Mouse (Mus musculus) MEL (cell line): Measurements from ENCODE around the gene Atp5g1. TPM values are rescaled to one million over a fixed set of nuclear protein-coding genes. Genes with fewer than 3 reads are reported as not detected.
"Not testable (repeated sequence)": the region's sequence is repeated elsewhere in the genome, so short reads cannot be mapped to it uniquely, and the experiment has no call there.

Experiments
- DNase-seq: peaks from one replicate; pipeline ENCODE4 v3.0.0; 2011; ENCODE audit warnings: low read depth, low spot score
- H3K27ac ChIP-seq: 2 replicates; pipeline ENCODE4 v1.5.1; 2012; ENCODE audit warnings: low read depth, mild to moderate bottlenecking, control low read depth, low read length, moderate library complexity; ENCODE audit not compliant: control insufficient read depth
- H3K27me3 ChIP-seq, 2 experiments: fragments of 150-350 bp in 1 of 2; sonication (generic) in 1 of 2; 2 replicates each; pipeline ENCODE4 v1.6.1; 2012; ENCODE audit warnings: low read length in 2 of 2, mild to moderate bottlenecking in 2 of 2, improper control_type of control experiment in 1 of 2, moderate library complexity in 1 of 2; ENCODE audit not compliant: insufficient read depth in 2 of 2, control insufficient read depth in 1 of 2
- H3K36me3 ChIP-seq, 2 experiments: 2 replicates each; pipeline ENCODE4 v1.6.1; 2012 to 2014; ENCODE audit warnings: low read length in 2 of 2, improper control_type of control experiment in 1 of 2, inconsistent platforms in 1 of 2, mild to moderate bottlenecking in 1 of 2; ENCODE audit not compliant: insufficient read depth in 2 of 2, control insufficient read depth in 1 of 2
- H3K4me1 ChIP-seq, 2 experiments: fragments of 150-350 bp in 1 of 2; sonication (generic) in 1 of 2; 2 replicates each; pipeline ENCODE4 v1.6.1; 2012; ENCODE audit warnings: low read length in 2 of 2, improper control_type of control experiment in 1 of 2, mild to moderate bottlenecking in 1 of 2; ENCODE audit not compliant: insufficient read depth in 2 of 2, control insufficient read depth in 1 of 2
- H3K4me3 ChIP-seq, 2 experiments: fragments of 150-350 bp in 1 of 2; sonication (generic) in 1 of 2; 2 replicates each; pipeline ENCODE4 v1.5.1; 2012; ENCODE audit warnings: low read depth in 2 of 2, low read length in 2 of 2, mild to moderate bottlenecking in 2 of 2, moderate library complexity in 2 of 2, control low read depth in 1 of 2, improper control_type of control experiment in 1 of 2; ENCODE audit not compliant: control insufficient read depth in 1 of 2, insufficient read depth in 1 of 2
- H3K79me2 ChIP-seq: 2 replicates; pipeline ENCODE4 v1.6.1; 2012; ENCODE audit warnings: mild to moderate bottlenecking, low read length, moderate library complexity; ENCODE audit not compliant: control insufficient read depth, poor library complexity, insufficient read depth
- H3K9ac ChIP-seq: 2 replicates; pipeline ENCODE4 v1.6.1; 2012; ENCODE audit warnings: low read depth, mild to moderate bottlenecking, control low read depth, low read length, moderate library complexity; ENCODE audit not compliant: control insufficient read depth, poor library complexity, severe bottlenecking
- H3K9me3 ChIP-seq: fragments of 150-350 bp; sonication (generic); replicated peaks from 2 replicates; pipeline ENCODE4 v1.6.1; 2012; ENCODE audit warnings: mild to moderate bottlenecking, low read length, improper control_type of control experiment, moderate library complexity; ENCODE audit not compliant: insufficient read depth
- CTCF ChIP-seq, 3 experiments: IDR thresholded peaks in 2 of 3; conservative IDR thresholded peaks in 1 of 3; 2 replicates each; pipeline ENCODE4 v1.5.1; 2011 to 2012; ENCODE audit warnings: low read length in 3 of 3, low read depth in 2 of 3, mild to moderate bottlenecking in 2 of 3, improper control_type of control experiment in 1 of 3, inconsistent platforms in 1 of 3, mixed read lengths in 1 of 3, moderate library complexity in 1 of 3; ENCODE audit not compliant: control insufficient read depth in 1 of 3, insufficient read depth in 1 of 3, poor library complexity in 1 of 3, severe bottlenecking in 1 of 3
- ELF1 ChIP-seq: IDR thresholded peaks from 2 replicates; pipeline ENCODE4 v1.6.1; 2014; ENCODE audit warnings: low read depth, mild to moderate bottlenecking, inconsistent platforms, low read length, improper control_type of control experiment, moderate library complexity
- EP300 ChIP-seq, 2 experiments: IDR thresholded peaks; 2 replicates each; pipeline ENCODE4 v1.6.1; 2011; ENCODE audit warnings: improper control_type of control experiment in 2 of 2, low read length in 2 of 2, low read depth in 1 of 2, mild to moderate bottlenecking in 1 of 2
- GABPA ChIP-seq: IDR thresholded peaks from 2 replicates; pipeline ENCODE4 v1.6.1; 2012; ENCODE audit warnings: low read depth, mild to moderate bottlenecking, inconsistent platforms, low read length, improper control_type of control experiment, moderate library complexity
- GATA1 ChIP-seq: IDR thresholded peaks from 2 replicates; pipeline ENCODE4 v1.6.1; 2011; ENCODE audit warnings: low read depth, low read length, improper control_type of control experiment
- MAFK ChIP-seq: IDR thresholded peaks from 2 replicates; pipeline ENCODE4 v1.6.1; 2011; ENCODE audit warnings: low read depth, mild to moderate bottlenecking, low read length, improper control_type of control experiment, borderline replicate concordance
- MAZ ChIP-seq: IDR thresholded peaks from 2 replicates; pipeline ENCODE4 v1.6.1; 2012; ENCODE audit warnings: low read depth, mild to moderate bottlenecking, inconsistent platforms, low read length, improper control_type of control experiment
- MXI1 ChIP-seq: IDR thresholded peaks from 2 replicates; pipeline ENCODE4 v1.6.1; 2011; ENCODE audit warnings: mild to moderate bottlenecking, low read depth, low read length, improper control_type of control experiment
- MYB ChIP-seq: IDR thresholded peaks from 2 replicates; pipeline ENCODE4 v1.6.1; 2011; ENCODE audit warnings: mild to moderate bottlenecking, low read depth, low read length, improper control_type of control experiment
- POLR2AphosphoS2 ChIP-seq: IDR thresholded peaks from 2 replicates; pipeline ENCODE4 v1.6.1; 2011; ENCODE audit warnings: low read length, improper control_type of control experiment
- POLR2AphosphoS5 ChIP-seq: IDR thresholded peaks from 2 replicates; pipeline ENCODE4 v1.6.1; 2012; ENCODE audit warnings: low read depth, borderline replicate concordance, mild to moderate bottlenecking, inconsistent platforms, low read length, moderate library complexity, mixed read lengths
- TBP ChIP-seq: IDR thresholded peaks from 2 replicates; pipeline ENCODE4 v1.8.0; 2011; ENCODE audit warnings: low read depth, low read length, improper control_type of control experiment
- UBTF ChIP-seq: IDR thresholded peaks from 2 replicates; pipeline ENCODE4 v1.6.1; 2012; ENCODE audit warnings: low read depth, mild to moderate bottlenecking, inconsistent platforms, low read length, improper control_type of control experiment, moderate library complexity, borderline replicate concordance; ENCODE audit not compliant: insufficient read depth
- ZC3H11A ChIP-seq: IDR thresholded peaks from 2 replicates; pipeline ENCODE4 v1.6.1; 2012; ENCODE audit warnings: low read depth, mild to moderate bottlenecking, inconsistent platforms, low read length, improper control_type of control experiment
- ZNF384 ChIP-seq: IDR thresholded peaks from 2 replicates; pipeline ENCODE4 v1.6.1; 2012; ENCODE audit warnings: low read depth, mild to moderate bottlenecking, inconsistent platforms, low read length, improper control_type of control experiment
- polyA plus RNA-seq, 2 experiments: library from polyadenylated mRNA; stranded (reverse) in 1 of 2; unstranded in 1 of 2; fragments of >175 nt in 1 of 2; fragments of >200 nt in 1 of 2; gene quantifications; 2 replicates each; pipeline versions ENCODE4 v1.2.1 to v1.2.4; 2012; ENCODE audit warnings: low replicate concordance in 2 of 2, low read depth in 1 of 2; ENCODE audit not compliant: insufficient read length in 2 of 2, insufficient read depth in 1 of 2, missing spikeins in 1 of 2
- total RNA-seq: library from RNA; depleted of rRNA; stranded (reverse); fragments of 300-350 nt; gene quantifications from 2 replicates; pipeline ENCODE4 v1.2.3, GENCODE M21; 2012

Gene Atp5g1
- total and polyA plus RNA-seq, 3 experiments, result 1,519 to 1,694 TPM; not detected in 1

- H3K27ac ChIP-seq, result no peak overlapping the region
- H3K4me1 ChIP-seq, result peaks cover 0 to 3% of the 10 kb centered on the region in 2 experiments; a peak in 1 of 4 replicates
- no peak for TF ChIP-seq POLR2AphosphoS5
- no peak for TF ChIP-seq CTCF (IDR thresholded peaks at IDR 0.05 in 2 of 3, conservative IDR thresholded peaks at IDR 0.05 in 1 of 3; ENCODE audit: control insufficient read depth in 1 of 3, insufficient read depth in 1 of 3, low read depth in 2 of 3, low read length in 3 of 3, poor library complexity in 1 of 3, severe bottlenecking in 1 of 3)
- TF ChIP-seq EP300 (IDR thresholded peaks at IDR 0.05; ENCODE audit: low read depth in 1 of 2, low read length in 2 of 2), result no peak
- TF ChIP-seq MYB, result no peak
- TF ChIP-seq GATA1, result no peak
- TF ChIP-seq POLR2AphosphoS2, result no peak
- TF ChIP-seq MXI1, result no peak
- no peak for TF ChIP-seq MAZ
- TF ChIP-seq GABPA, result no peak
- TF ChIP-seq UBTF, result no peak
- TF ChIP-seq ZC3H11A, result no peak
- no peak for TF ChIP-seq ZNF384
- no peak for TF ChIP-seq ELF1
- no peak for TF ChIP-seq MAFK
- no peak for DNase-seq
- H3K9me3 ChIP-seq, result no peaks in the 10 kb centered on the region
- peaks cover 0 to 2% of the 10 kb centered on the region in 2 experiments; a peak in 2 of 4 replicates for H3K36me3 ChIP-seq
- peaks cover 13 to 22% of the 10 kb centered on the region in 2 experiments for H3K27me3 ChIP-seq
- no peak overlapping the region for H3K9ac ChIP-seq
- H3K79me2 ChIP-seq, result no peaks in the 10 kb centered on the region
- no peak overlapping the region for H3K4me3 ChIP-seq
Measured at GRCm38 (mm10) chr11:96119401-96119800, 43.9 kb upstream of the Atp5g1 start.

- not testable (repeated sequence) for H3K4me3 ChIP-seq, H3K4me1 ChIP-seq, H3K36me3 ChIP-seq, H3K9me3 ChIP-seq, H3K79me2 ChIP-seq, H3K9ac ChIP-seq, H3K27ac ChIP-seq
- TF ChIP-seq ZNF384 (peak; percentile 71), TBP (peak; percentile 63; the same call in 1 of the 2 replicates)
- peaks cover 6 to 13% of the 10 kb centered on the region in 2 experiments for H3K27me3 ChIP-seq
- peak; percentile 47 for DNase-seq
Measured at GRCm38 (mm10) chr11:96116925-96117324, 41.5 kb upstream of the Atp5g1 start.

DNA sequence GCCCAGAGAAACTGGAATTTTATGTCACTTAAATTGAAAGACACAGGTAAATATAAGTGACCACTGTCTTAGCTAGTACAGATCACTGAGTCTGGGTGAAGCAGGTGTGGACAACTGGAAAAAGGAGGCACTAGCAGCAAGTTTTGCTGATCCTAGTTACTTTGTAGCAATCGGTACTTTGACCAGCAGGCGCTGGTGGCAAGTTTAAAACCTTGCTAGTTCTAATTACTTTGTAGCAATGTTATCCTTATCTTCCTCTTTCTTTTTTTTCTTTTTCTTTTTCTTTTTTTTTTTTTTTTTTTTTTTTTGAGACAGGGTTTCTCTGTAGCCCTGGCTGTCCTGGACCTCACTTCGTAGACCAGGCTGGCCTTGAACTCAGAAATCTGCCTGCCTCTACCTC, 40.6 kb upstream of the Atp5g1 start:
- peaks cover 0 to 3% of the 10 kb centered on the region in 2 experiments; a peak in 1 of 4 replicates for H3K4me1 ChIP-seq

More for the DNA sequence above, 40.6 kb upstream of the Atp5g1 start:
- DNase-seq, result no peak
- peaks cover 0 to 2% of the 10 kb centered on the region in 2 experiments; a peak in 2 of 4 replicates for H3K36me3 ChIP-seq
- H3K9ac ChIP-seq, result no peak overlapping the region
- no peak overlapping the region for H3K4me3 ChIP-seq
- peak; percentile 68 for TF ChIP-seq ZNF384
- TF ChIP-seq MAFK, result no peak
- H3K9me3 ChIP-seq, result no peaks in the 10 kb centered on the region
- peaks cover 1 to 10% of the 10 kb centered on the region in 2 experiments for H3K27me3 ChIP-seq
- H3K27ac ChIP-seq, result no peak overlapping the region
- no peaks in the 10 kb centered on the region for H3K79me2 ChIP-seq
